Mouse (Mus musculus) G1E (cell line): ENCODE results near the gene Prr19. TPM values are rescaled to one million over a fixed set of nuclear protein-coding genes. Genes with fewer than 3 reads are reported as not detected.

Source experiments
- ATAC-seq: 2 replicates; pipeline ENCODE4 v1.8.0; 2016; ENCODE audit warnings: mild to moderate bottlenecking; ENCODE audit not compliant: insufficient number of reproducible peaks, poor library complexity, low FRiP score, severe bottlenecking; ENCODE audit errors: extremely low read depth
- DNase-seq: peaks from one replicate; pipeline ENCODE4 v3.0.0; 2012; ENCODE audit warnings: low spot score
- H3K27me3 ChIP-seq: 2 replicates; pipeline ENCODE4 v1.6.1; 2012; ENCODE audit warnings: mild to moderate bottlenecking, low read length, inconsistent platforms; ENCODE audit not compliant: insufficient read depth
- H3K36me3 ChIP-seq: replicated peaks from 2 replicates; pipeline ENCODE3; 2012; ENCODE audit warnings: mild to moderate bottlenecking, inconsistent platforms
- H3K4me1 ChIP-seq: 2 replicates; pipeline ENCODE4 v1.6.1; 2012; ENCODE audit warnings: low read depth, low read length, inconsistent platforms, mixed read lengths; ENCODE audit not compliant: insufficient read depth
- H3K4me3 ChIP-seq: 2 replicates; pipeline ENCODE4 v1.5.1; 2012; ENCODE audit warnings: low read depth, mild to moderate bottlenecking, inconsistent platforms, low read length, moderate library complexity, mixed read lengths
- H3K9me3 ChIP-seq: replicated peaks from 2 replicates; pipeline ENCODE4 v1.6.1; 2012; ENCODE audit warnings: inconsistent platforms
- CTCF ChIP-seq: IDR thresholded peaks from 2 replicates; pipeline ENCODE4 v1.5.1; 2012; ENCODE audit warnings: low read depth, low read length, inconsistent platforms, mixed read lengths
- GATA1 ChIP-seq: IDR thresholded peaks from 2 replicates; pipeline ENCODE4 v1.6.1; 2012; ENCODE audit warnings: borderline replicate concordance, low read length, inconsistent platforms, mixed read lengths
- GATA2 ChIP-seq: IDR thresholded peaks from 2 replicates; pipeline ENCODE4 v1.6.1; 2012; ENCODE audit warnings: low read depth, low read length, inconsistent platforms, borderline replicate concordance
- POLR2AphosphoS5 ChIP-seq: IDR thresholded peaks from 2 replicates; pipeline ENCODE4 v1.6.1; 2012; ENCODE audit warnings: low read depth, low read length, inconsistent platforms; ENCODE audit not compliant: insufficient replicate concordance
- TAL1 ChIP-seq: conservative IDR thresholded peaks from 2 replicates; pipeline ENCODE4 v1.6.1; 2012; ENCODE audit warnings: low read depth, low read length, inconsistent platforms, mixed read lengths
- polyA plus RNA-seq: library from polyadenylated mRNA; stranded (reverse); fragments of >175 nt; gene quantifications from 2 replicates; pipeline ENCODE4 v1.2.3, GENCODE M21; 2012
- total RNA-seq, 2 experiments: library from RNA; stranded (forward) in 1 of 2; stranded (reverse) in 1 of 2; fragments of 200-1000 nt in 1 of 2; fragments of >200 nt in 1 of 2; fragmentation: Nextera tagmentation in 1 of 2; gene quantifications; 2 replicates each; pipeline ENCODE4 v1.2.3; 2014 to 2017

The Prr19 gene
- total and polyA plus RNA-seq, 3 experiments = 0.07 TPM; not detected in 2

GRCm38 (mm10) chr7:25285511-25286238, 15.5 kb upstream of the Prr19 start:
- DNase-seq = no peak
- Histone ChIP-seq H3K9me3 (peaks cover 10% of the 10 kb centered on the region), H3K4me1 (peaks cover 75% of the 10 kb centered on the region), H3K36me3 (peaks cover 70% of the 10 kb centered on the region), H3K27me3 (no peaks in the 10 kb centered on the region), H3K4me3 (no peak overlapping the region)
- ATAC-seq = no peak
- TF ChIP-seq GATA1 (no peak), GATA2 (no peak), TAL1 (no peak), POLR2AphosphoS5 (no peak), CTCF (no peak)

- Histone ChIP-seq H3K4me3 (no peak overlapping the region), H3K4me1 (peaks cover 75% of the 10 kb centered on the region), H3K27me3 (no peaks in the 10 kb centered on the region), H3K36me3 (peaks cover 83% of the 10 kb centered on the region), H3K9me3 (peaks cover 10% of the 10 kb centered on the region)
- DNase-seq = no peak
- no peak for TF ChIP-seq POLR2AphosphoS5
- TF ChIP-seq GATA2 = no peak
- TF ChIP-seq GATA1 = no peak
- TF ChIP-seq CTCF = no peak
- no peak for TF ChIP-seq TAL1
- no peak for ATAC-seq
Measured at GRCm38 (mm10) chr7:25286989-25287388, 14.2 kb upstream of the Prr19 start.

DNA sequence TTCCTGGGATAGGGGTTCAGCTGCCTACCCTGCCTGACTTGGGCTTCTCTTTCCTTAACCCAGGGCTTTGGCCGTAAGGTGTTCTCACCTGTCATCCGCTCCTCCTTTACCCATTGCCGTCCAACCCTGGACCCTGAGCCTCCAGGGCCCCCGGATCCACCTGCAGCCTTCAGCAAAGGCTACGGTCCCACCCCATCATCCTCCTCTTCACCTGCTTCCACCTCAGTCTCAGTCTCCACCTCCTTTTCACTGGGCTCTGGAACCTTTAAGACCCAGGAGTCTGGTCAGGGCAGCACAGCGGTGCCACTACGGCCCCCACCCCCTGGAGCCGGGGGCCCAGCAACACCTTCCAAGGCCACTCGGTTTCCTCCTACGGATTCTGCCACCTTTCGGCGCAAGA, 13.2 kb upstream of the Prr19 start:
- ATAC-seq (no peak), DNase-seq (no peak)
- Histone ChIP-seq H3K9me3 (peaks cover 10% of the 10 kb centered on the region), H3K27me3 (no peaks in the 10 kb centered on the region), H3K4me1 (peaks cover 81% of the 10 kb centered on the region), H3K36me3 (peaks cover 94% of the 10 kb centered on the region), H3K4me3 (no peak overlapping the region)
- TF ChIP-seq GATA2 (no peak), GATA1 (no peak), POLR2AphosphoS5 (no peak), CTCF (no peak), TAL1 (no peak)

- Histone ChIP-seq H3K4me1 (peaks cover 73% of the 10 kb centered on the region), H3K9me3 (peaks cover 10% of the 10 kb centered on the region), H3K4me3 (peak overlapping the region; percentile 21; the same call in 1 of the 2 replicates), H3K27me3 (no peaks in the 10 kb centered on the region), H3K36me3 (peaks cover 100% of the 10 kb centered on the region)
- no peak for DNase-seq
- TF ChIP-seq CTCF = no peak
- no peak for TF ChIP-seq TAL1
- no peak for TF ChIP-seq GATA2
- TF ChIP-seq GATA1 = no peak
- TF ChIP-seq POLR2AphosphoS5 = no peak
- no peak for ATAC-seq
Measured at GRCm38 (mm10) chr7:25288721-25289120, 12.5 kb upstream of the Prr19 start.

GRCm38 (mm10) chr7:25289925-25290324, 11.3 kb upstream of the Prr19 start:
- Histone ChIP-seq H3K9me3 (peaks cover 10% of the 10 kb centered on the region), H3K4me3 (no peak overlapping the region), H3K27me3 (no peaks in the 10 kb centered on the region), H3K36me3 (peaks cover 100% of the 10 kb centered on the region), H3K4me1 (peaks cover 67% of the 10 kb centered on the region)
- no peak for DNase-seq
- ATAC-seq = no peak; the same call in 1 of the 2 replicates
- TF ChIP-seq TAL1 = no peak
- no peak for TF ChIP-seq CTCF
- no peak for TF ChIP-seq GATA2
- TF ChIP-seq GATA1 = no peak
- TF ChIP-seq POLR2AphosphoS5 = no peak

GRCm38 (mm10) chr7:25290463-25290862, 10.7 kb upstream of the Prr19 start:
- no peak overlapping the region for H3K4me3 ChIP-seq
- H3K27me3 ChIP-seq = no peaks in the 10 kb centered on the region
- H3K36me3 ChIP-seq = peaks cover 100% of the 10 kb centered on the region
- TF ChIP-seq CTCF = no peak
- TF ChIP-seq GATA1 = no peak
- no peak for TF ChIP-seq GATA2
- no peak for TF ChIP-seq POLR2AphosphoS5
- no peak for TF ChIP-seq TAL1
- DNase-seq (no peak), ATAC-seq (no peak)
- peaks cover 67% of the 10 kb centered on the region for H3K4me1 ChIP-seq
- peaks cover 10% of the 10 kb centered on the region for H3K9me3 ChIP-seq
